Mouse (Mus musculus): ENCODE measurements around the gene Ap4s1.

Ap4s1 gene

DNA sequence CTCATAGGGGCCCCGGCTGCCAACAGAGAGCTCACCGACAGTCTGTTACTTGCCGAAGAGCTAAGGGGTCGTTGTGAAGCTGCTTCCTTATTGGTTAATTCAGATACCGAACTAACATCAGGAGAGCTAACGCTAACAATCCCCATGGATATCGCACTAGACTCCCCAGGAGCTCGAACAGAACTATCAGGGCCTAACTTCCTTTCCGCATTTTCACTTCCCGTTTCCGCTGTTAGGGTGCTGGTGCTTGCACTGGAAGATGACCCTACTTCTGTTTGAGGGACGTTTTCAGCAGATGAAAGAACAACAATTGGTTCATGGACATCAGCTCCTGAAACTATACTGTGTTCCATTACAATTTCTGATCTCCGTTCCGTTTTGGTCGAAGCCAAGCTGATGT lies 77.9 kb downstream of the Ap4s1 start:
- DNase-seq (ENCODE audit: low read depth, low spot score), result no peak

DNA sequence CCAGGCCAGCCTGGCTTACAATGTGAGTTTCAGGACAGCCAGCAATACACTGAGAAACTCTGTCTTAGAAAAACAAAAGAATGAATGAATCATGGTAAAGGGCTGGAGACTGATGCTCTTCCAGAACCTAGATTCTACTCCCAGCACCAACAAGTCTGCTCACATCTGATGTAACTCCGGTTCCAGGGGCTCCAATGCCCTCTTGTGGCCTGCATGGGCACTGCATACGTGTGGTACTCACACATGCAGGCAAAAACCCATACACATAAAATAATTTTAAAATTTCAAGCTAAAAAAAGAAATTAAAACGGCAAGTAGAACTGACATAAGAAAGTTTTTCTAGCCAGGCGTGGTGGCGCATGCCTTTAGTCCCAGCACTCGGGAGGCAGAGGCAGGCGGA lies 94.0 kb downstream of the Ap4s1 start:
- peak; percentile 76 for DNase-seq (ENCODE audit: low read depth, low spot score)
